Mouse (Mus musculus) ES-CJ7 (cell line): ENCODE results near the gene Gm17660.
A peak's percentile ranks its signal among the peaks of the same experiment; 100 is the strongest.

Experiments
- DNase-seq: peaks from one replicate; pipeline ENCODE4 v3.0.0; 2011; ENCODE audit warnings: low read depth, low spot score

Gm17660 gene

DNA sequence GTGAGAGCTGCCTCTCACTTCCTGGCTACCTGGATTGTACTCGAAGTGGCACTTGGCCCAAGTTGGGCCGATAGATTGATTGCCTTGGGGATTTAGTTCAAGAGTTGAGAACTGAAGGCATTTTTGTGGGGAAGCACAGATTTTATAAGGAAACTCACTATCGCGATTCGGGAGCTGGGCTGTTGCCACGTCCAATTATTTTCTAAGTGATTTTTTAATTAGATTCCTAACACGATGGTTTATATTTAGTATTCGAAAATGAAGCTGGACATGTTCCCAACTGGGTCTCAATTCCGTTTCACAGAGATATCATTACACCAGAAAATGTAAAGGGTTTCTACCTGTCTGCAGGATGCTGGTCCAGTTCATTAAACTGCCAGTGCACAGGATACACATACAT lies 8.0 kb upstream of the Gm17660 start:
- DNase-seq, result no peak

DNA sequence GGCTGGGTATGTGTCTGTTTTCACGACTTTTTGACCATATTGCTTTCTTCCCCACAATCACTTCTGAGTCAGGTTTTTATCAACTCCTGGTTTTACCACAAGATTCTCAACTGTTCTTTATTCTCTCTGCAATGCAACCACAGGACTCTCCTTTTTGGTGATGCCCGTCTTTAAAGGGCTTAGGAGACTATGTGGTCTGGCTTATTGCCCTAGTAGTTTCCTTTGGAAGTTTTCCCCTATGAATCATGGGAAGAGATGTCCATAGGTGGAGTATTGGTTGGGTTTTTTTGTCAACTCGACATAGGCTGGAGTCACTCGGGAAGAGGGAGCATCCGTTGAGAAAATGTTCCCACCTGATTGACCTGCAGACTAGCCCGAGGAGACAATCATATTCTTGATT lies 3.3 kb upstream of the Gm17660 start:
- no peak for DNase-seq

DNA sequence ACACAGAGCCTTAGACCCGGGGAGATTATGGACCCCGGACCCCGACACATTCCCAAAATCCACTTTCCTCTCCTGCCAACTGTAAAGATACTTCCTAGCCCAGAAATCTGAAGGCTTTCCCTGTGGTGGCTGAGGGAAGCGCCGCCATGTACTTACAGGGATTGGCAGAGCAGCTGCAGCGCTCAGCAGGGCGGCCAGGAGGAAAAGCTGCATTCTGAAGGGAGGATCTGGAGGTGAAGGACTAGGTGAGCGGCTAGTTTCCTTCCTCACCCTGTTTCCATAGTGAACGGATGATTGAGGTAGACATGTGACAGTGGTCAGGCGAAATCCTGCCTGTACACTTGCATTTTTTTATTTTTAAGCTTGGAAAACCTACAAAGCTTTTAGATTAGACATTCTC lies 1.0 kb downstream of the Gm17660 start:
- peak; percentile 22 for DNase-seq

DNA sequence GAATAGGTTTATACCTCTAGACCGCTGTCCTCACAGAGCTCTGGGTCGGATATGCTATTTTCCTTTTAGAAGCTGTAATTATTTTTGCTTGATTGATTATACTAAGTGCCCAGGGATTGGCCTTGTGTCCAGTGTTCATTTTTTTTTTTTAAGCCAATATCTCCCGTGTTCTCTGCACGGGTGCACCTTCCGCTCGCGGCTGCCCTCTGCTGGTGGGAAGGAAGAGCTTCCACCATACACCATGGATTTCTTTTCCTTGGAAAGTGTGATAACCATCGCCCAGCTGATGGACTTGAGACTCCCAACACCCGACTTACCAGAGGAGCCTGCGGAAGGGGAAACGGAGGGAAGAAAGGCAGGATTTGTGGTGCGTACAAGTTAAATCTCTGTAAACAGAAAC lies 3.0 kb downstream of the Gm17660 start:
- DNase-seq, result peak; percentile 75

DNA sequence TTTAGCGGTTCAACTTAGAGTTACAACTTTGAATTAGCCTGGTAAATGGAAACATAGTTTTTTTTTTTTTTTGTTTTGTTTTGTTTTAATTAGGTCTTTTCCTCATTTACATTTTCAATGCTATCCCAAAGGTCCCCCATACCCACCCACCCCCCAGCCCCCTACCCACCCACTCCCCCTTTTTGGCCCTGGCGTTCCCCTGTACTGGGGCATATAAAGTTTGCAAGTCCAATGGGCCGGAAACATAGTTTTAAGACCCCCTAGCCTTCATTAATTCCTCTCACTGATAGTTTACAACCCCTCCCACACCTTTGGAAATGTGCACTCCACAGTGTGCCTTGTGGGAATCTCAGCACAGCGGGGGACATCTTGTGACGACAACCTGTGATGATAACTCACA lies 3.8 kb downstream of the Gm17660 start:
- DNase-seq, result no peak

- peak; percentile 53 for DNase-seq
Measured at GRCm38 (mm10) chr5:104072272-104072886, 5.0 kb downstream of the Gm17660 start.

GRCm38 (mm10) chr5:104071048-104071447 lies 6.4 kb downstream of the Gm17660 start:
- no peak for DNase-seq

DNA sequence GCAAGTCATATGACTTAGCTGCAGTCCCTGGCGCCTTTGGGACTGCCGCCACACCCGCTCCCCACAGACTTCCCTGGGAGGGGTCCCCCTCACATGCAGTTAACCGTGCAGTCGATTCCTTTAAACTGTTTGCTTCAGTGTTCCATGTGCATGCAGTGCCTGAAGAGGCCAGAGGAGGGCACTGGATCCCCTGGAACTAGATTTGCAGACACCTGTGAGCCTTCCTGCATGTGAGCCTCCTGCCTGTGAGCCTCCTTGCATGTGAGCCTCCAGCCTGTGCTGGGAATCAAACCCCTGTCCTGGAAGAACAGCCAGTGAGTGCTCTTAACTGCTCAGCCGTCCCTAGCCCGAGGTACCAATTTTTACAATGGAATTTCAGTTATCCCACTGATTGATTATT lies 8.7 kb downstream of the Gm17660 start:
- DNase-seq, result peak; percentile 40

DNA sequence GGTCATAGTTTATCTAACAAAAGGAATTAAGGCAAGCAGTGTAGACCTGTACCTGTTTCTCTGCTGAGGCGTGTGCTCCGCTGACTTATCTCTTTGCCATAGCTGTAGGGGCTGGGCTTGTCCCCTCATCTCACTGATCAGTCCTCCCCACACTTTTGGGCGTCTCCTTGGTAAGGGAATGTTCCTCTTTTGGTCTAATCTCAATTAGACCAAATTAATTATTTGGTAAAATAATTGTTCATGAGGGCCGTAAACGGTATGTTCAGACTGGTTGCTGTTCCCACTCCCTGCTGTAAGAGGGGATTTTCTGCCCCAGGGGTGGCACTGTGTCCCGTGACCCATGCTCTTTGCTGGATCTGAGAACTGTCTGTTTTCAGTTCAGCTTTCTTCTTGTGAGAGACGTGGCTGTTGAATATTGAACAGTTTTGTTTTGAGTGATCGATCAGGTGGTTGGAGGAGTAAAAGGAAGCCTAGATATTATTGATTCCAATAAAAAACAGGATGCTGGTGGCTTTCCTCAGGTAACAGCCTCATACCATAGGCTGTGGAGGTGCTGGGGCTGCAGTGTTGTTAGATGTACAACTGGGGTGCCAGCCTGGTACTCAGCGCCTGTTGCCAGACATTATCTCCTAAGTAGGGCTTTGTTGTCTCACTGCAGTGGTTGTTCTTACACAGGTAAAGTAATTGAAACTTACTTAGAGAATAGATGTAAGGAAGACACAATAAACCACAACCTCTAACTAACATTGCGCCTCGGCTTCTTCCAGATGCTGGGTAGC lies 14.4 kb downstream of the Gm17660 start:
- no peak for DNase-seq

- DNase-seq, result peak; percentile 60
Measured at GRCm38 (mm10) chr5:104061936-104062772, 15.3 kb downstream of the Gm17660 start.

DNA sequence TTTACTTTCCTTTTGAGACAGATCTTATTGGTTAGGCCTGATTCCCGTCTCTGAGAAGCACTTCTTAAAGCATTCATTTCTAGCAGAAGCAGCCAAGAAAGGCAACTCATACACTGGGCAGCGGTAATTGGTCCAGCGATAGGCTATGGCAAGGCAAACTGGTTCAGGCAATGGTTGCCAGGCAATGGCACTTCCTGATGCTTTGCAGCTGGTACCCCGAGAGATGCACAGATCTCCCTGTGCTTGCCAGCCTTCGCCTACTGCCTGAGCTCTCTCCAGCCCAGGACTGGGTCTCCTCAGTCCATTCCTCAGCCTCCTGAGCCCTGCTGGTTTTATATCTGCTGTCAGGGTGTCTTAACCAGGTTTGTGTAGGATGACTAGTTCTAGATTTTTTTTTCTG lies 17.0 kb downstream of the Gm17660 start:
- no peak for DNase-seq

DNA sequence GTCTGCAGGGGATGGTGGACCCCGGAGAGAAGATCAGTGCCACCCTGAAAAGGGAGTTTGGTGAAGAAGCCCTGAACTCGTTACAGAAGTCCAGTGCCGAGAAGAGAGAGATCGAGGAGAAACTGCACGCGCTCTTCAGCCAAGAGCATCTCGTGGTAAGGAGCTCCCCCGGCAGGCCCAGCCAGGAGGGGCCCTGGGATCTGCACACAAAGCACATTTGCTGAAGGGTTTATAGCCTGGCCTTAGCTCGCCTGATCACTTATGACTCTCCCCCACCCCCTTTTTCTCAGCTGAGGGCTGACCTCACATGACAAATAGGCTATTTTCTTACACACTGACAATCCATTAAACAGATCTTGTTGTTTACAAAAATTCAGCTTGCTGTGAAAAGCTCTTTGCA lies 17.8 kb downstream of the Gm17660 start:
- DNase-seq, result no peak

- DNase-seq, result peak; percentile 40
Measured at GRCm38 (mm10) chr5:104058021-104058420, 19.4 kb downstream of the Gm17660 start.

DNA sequence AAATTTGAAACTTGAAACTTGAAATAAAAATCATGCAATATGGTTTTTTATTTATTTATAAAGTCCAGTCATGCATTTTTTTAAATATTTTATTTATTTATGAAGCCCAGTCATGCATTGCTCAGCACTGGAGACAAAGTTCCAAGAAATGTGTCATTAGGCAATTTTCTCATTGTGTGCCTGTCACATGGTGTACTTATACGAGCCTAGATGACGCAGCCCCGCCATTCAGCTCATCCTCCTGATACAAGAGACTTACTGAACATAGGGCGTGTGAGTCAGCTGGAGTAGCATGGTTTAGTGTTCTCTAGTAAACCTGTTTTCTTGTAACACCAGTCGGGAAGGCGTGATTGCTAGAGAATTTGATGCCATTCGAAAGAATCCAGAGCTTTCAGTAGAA lies 21.1 kb downstream of the Gm17660 start:
- DNase-seq, result no peak

GRCm38 (mm10) chr5:104055816-104056215 lies 21.6 kb downstream of the Gm17660 start:
- DNase-seq, result no peak

DNA sequence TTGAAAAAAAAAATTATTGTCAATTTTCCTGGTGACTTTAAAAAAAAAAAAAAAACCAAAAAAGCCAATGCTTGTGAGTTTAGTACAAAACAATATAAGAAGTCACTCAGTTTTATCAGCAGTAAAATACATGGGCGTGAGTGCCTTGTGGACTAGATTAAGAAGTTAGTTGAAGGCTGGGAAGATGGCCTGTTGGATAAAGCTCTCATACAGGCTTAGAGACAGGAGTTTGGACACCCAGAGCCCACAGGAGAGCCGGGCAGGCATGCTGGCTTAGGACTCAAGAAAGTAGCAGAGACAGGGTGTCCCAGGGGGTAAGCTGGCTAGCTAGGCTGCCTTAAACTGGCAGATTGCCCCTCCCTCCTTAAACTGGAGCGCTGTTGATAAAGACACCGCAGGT lies 22.5 kb downstream of the Gm17660 start:
- no peak for DNase-seq

DNA sequence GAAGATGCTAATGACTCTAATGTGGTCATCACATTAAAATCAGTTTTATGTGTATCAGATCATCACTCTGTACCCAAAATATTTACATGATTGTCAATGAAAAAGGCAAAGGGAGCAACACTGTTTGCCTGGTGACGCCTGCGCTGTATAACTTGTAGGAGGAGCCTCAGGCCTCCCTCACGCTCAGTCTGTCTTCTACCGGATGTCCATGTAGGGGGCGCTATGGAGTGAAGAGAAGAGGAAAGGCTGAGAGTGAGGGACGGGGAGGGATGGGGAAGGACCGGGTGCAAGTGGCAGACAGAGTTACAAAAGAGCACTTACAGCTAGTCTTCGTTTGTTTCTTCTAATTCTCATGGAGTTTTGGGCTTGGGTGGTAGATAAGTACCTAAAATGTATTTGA lies 24.5 kb downstream of the Gm17660 start:
- peak; percentile 77 for DNase-seq

- peak; percentile 43 for DNase-seq
Measured at GRCm38 (mm10) chr5:104048139-104048538, 29.3 kb downstream of the Gm17660 start.

- DNase-seq, result no peak
Measured at GRCm38 (mm10) chr5:104047200-104048105, 30.0 kb downstream of the Gm17660 start.

DNA sequence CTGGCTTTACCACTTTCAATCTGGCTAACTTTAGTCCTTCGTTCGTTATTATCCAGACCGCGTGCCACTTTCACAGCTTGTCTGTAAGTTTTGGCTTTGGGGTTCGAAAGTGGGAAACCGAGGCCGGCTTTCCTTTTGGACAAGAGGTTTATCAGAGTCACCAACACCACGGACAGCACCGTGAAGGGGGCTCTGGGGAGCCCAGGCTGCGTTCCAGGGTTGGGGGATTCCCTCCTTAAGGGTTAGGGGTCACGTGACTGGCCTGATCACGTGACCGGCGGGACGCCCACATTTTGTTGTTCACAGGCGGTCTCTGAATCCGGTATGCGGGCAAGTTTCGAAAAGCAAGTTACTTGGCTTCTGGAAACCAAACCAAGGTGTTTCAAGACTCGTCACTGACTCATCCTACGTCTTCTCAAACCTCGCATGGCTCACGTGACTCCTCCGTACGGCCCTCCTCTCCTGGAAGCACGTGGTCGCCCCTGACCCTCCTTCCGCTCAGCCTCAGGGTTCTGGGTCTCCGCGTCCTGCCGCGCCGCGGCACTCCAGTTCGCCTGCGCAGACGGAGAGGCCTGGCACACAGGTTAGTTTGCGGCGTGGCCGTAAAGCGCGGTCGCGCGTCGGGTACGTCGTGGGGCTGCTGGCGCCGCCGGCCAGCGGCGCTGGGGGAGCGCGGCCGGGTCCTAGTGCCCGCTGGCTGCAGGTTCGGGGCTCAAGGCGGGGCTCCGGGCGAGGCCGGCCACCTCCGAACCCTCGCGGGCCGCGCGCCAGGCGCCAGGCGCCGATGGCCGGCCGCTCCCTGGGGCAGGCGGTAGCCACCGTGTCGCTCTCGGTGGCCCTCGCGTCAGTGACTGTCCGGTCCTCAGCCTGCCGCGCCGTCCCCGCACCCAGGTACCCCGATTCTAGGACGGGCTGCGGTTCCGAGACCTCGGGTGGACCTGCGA lies 30.9 kb downstream of the Gm17660 start, which contains the start of gene Nudt9:
Gene Nudt9 (plus strand): TSS at position 51 of the 944 bp plus-strand sequence.
- DNase-seq, result peak; percentile 98
